Mouse (Mus musculus) adrenal gland, adult (tissue): ENCODE data around the gene Tssk2.

Experiments
- DNase-seq, 2 experiments: peaks; one replicate each; pipeline ENCODE4 v3.0.0; 2022 to 2023; ENCODE audit warnings: low spot score in 1 of 2; ENCODE audit not compliant: inconsistent age in 2 of 2

The Tssk2 gene

GRCm38 (mm10) chr16:17945081-17945831 lies 46.8 kb downstream of the Tssk2 start:
- DNase-seq = no peak

- DNase-seq = no peak
Observed at GRCm38 (mm10) chr16:17949421-17949877, 51.0 kb downstream of the Tssk2 start.
